Mouse (Mus musculus) cerebellum, adult (tissue): Measurements from ENCODE around the gene Avpr2.
A peak's percentile ranks its signal among the peaks of the same experiment; 100 is the strongest.

Source experiments
- ATAC-seq: cut with Nextera tagmentation; 2 replicates; pipeline ENCODE4 v1.9.2; 2017; ENCODE audit warnings: mild to moderate bottlenecking, moderate library complexity, mixed read lengths; ENCODE audit not compliant: insufficient number of reproducible peaks, low FRiP score, low TSS enrichment

Avpr2 gene

DNA sequence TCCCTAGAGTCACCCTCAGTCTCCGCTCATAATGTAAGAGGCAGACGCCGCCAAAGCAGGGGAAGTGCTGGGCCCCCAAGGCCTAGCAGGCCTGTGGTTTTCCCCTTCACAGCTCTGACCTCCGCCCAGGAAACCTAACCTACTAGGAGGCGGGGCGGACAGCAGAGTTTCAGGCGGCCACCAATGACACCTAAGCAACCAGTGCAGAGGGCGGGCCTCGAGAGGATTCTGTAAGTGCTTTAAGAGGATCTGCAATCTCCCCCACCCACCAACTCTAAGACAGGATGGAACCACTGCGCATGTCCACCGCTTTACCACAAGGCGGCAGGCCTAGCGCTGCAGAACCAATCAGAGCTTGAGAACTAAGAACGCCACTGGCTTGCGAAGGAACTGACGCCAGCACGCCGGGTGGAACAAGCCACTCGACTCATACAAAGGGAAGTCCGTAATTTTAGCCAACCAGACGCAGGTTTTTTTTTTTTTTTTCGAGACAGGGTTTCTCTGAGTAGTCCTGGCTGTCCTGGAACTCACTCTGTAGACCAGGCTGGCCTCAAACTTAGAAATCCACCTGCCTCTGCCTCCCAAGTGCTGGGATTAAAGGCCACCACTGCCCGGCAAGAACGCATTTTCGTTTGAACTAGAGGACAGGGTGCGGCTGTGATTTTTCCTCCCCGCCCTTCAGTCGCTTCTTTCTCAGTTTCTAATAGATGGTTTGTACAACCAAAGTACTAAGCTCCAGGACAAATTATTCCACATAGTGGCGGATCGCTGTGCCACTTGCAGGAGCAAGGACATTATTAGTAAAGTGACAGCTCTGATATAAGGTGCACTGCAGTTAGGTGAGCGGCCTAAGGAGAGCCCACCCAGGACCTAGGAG lies 23.2 kb downstream of the Avpr2 start:
- ATAC-seq = peak; percentile 97

DNA sequence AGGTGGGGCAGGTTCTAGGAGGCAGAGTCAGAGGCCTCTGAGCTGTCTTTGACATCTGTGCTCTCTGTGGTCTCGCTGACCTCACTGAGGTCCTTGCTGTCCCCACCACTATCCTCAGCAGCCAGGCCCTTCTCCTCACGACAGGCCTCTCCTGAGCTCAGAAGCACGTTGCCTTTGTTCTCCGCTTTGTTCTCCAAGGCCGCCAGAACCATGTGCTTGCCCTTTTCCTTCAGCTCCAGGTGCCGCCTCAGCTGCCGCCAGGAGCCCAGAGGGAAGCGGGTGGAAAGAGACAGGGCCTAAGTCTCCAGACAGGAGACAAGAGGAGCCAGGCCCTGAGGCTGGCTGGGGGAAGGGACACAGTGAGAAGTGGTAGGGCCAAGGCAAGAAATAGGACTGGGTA lies 25.0 kb downstream of the Avpr2 start:
- no peak for ATAC-seq

DNA sequence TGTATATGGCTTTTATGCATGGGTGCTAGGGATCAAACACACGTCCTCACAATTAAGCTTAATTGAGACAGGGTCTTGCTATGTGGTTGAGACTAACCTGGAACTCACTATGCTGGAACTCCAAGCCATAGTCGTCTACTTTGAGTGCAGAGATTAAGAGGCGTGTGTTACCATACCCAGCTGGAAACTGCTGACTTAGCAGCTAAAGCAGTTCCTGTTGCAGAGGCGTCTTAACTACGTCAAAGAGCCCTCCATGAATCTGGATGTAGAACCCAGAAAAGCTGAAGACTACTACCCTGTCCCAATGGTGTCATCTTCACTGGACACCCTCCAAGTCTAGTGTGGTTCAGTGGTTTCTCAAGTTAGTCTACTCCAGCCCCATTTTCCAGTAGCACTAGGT lies 26.7 kb downstream of the Avpr2 start:
- ATAC-seq = no peak

GRCm38 (mm10) chrX:73921285-73921822 lies 29.5 kb downstream of the Avpr2 start:
- ATAC-seq = 0 out of 2 replicates have a peak, but pooled peaks have one; percentile 16

DNA sequence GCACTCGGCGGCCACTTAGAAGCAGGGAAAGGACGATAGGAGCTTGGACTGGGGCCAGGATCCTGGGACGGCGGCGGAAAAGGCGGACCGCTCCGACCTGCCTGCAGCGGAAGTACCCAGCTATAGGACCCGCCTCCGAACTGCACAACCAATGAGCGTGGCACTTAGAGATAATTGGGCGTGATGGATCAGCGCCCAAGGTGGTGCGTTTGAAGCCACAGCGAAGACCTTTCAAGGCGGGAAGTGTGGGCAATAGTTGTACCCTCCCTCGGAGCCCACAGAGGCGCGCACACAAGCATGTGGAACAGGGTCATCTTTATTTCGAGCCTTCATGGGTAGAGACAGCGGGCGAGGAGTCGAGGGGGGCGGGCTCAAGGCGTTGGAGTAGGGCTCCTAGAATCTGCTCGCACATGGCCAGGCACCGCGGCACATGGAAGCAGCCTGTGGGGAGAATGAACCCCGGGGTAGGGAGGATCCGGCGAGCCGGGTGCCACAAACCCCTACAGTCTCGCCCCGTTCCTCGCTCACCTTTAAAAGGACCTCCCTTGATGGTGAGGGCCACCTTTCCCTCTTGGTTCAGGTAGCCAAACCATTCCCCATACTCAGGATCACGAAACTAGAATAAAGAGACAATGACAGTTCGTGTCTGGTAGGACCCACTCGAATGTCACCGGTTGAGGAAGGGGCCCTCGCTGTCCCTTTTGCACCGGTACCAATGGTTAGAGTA lies 30.1 kb downstream of the Avpr2 start, which contains the start of the genes Arhgap4 and Naa10:
Gene Arhgap4 (minus strand): TSS at position 48 of the 727 bp plus-strand sequence.
Gene Naa10 (minus strand): TSS at position 122 of the 727 bp plus-strand sequence.
- peak; percentile 97 for ATAC-seq

DNA sequence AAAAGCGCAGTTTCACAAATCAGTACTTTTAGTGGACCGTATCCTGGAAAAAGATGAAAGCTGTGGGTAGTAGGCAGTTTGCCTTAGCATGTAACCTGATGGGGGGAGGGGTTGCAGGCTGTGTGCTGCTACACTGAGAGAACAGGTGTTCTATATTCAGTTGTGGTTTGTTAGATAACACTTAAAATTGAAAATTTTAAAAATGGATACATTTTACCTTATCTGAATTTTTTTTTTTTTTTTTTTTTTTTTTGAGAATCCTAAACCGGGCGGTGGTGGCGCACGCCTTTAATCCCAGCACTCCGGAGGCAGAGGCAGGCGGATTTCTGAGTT lies 30.6 kb downstream of the Avpr2 start:
- no peak for ATAC-seq

DNA sequence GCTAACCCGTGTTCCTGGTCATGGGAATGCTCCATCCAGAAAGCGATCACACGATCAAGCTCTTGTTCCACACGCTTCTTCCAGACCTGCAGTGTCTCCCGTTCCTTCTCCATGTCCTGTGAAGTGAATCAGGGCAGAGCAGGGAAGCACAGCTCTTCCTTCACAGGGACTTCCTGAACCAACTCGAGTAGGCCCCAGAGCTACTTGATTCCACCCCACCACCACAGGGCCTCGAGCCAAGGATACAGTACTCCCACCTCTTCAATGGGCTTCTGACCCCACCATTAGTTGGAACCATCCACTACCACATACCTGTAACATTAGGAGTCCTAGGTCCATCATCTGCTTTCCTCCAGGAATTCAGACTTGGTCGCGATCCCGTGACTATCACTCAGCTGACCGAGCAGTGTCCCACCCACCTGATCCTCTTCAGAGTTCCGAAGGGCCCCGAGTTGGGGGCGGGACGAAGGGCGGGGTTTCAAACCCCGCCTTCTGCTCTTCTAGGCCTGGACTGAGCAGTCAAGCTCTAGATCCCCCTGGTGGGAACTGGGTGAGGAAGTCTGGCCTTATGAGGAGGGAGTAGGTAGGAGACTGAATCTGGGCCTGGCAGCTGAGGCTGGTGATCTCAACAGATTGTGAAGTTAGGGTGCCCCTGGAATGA lies 38.6 kb downstream of the Avpr2 start, which contains the start of gene Renbp:
Gene Renbp (minus strand): TSS at position 449 of the 661 bp plus-strand sequence.
- ATAC-seq = no peak

- no peak for ATAC-seq
Measured at GRCm38 (mm10) chrX:73931871-73932270, 40.0 kb downstream of the Avpr2 start.

DNA sequence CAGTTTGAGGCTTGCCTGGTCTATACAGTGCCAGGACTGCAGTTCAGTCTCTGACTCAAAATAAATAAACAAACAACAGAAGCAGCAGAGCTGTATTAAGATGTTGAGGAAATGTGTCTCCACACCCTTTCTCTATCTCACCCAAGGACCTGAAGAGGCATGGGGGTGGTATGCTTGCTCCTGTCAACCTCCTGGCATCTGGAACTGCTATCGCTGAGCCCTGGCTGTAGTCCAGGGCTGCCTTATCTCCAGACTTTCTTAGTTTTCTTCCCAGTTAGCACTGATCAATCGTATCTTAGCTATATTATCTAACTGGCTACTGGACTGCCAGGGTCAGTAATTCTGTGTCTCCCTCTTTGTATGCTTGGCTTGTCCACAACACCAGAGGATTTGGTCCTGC lies 50.0 kb downstream of the Avpr2 start:
- no peak for ATAC-seq

GRCm38 (mm10) chrX:73942294-73942693 lies 50.4 kb downstream of the Avpr2 start:
- no peak for ATAC-seq
